Mouse (Mus musculus) MEL (cell line): ENCODE results near the gene Hdac7. TPM values are rescaled to one million over a fixed set of nuclear protein-coding genes. Genes with fewer than 3 reads are reported as not detected.

ENCODE experiments used
- DNase-seq: peaks from one replicate; pipeline ENCODE4 v3.0.0; 2011; ENCODE audit warnings: low read depth, low spot score
- H3K27ac ChIP-seq: 2 replicates; pipeline ENCODE4 v1.5.1; 2012; ENCODE audit warnings: low read depth, mild to moderate bottlenecking, control low read depth, low read length, moderate library complexity; ENCODE audit not compliant: control insufficient read depth
- H3K27me3 ChIP-seq, 2 experiments: fragments of 150-350 bp in 1 of 2; sonication (generic) in 1 of 2; 2 replicates each; pipeline ENCODE4 v1.6.1; 2012; ENCODE audit warnings: low read length in 2 of 2, mild to moderate bottlenecking in 2 of 2, improper control_type of control experiment in 1 of 2, moderate library complexity in 1 of 2; ENCODE audit not compliant: insufficient read depth in 2 of 2, control insufficient read depth in 1 of 2
- H3K36me3 ChIP-seq, 2 experiments: 2 replicates each; pipeline ENCODE4 v1.6.1; 2012 to 2014; ENCODE audit warnings: low read length in 2 of 2, improper control_type of control experiment in 1 of 2, inconsistent platforms in 1 of 2, mild to moderate bottlenecking in 1 of 2; ENCODE audit not compliant: insufficient read depth in 2 of 2, control insufficient read depth in 1 of 2
- H3K4me1 ChIP-seq, 2 experiments: fragments of 150-350 bp in 1 of 2; sonication (generic) in 1 of 2; 2 replicates each; pipeline ENCODE4 v1.6.1; 2012; ENCODE audit warnings: low read length in 2 of 2, improper control_type of control experiment in 1 of 2, mild to moderate bottlenecking in 1 of 2; ENCODE audit not compliant: insufficient read depth in 2 of 2, control insufficient read depth in 1 of 2
- H3K4me3 ChIP-seq, 2 experiments: fragments of 150-350 bp in 1 of 2; sonication (generic) in 1 of 2; 2 replicates each; pipeline ENCODE4 v1.5.1; 2012; ENCODE audit warnings: low read depth in 2 of 2, low read length in 2 of 2, mild to moderate bottlenecking in 2 of 2, moderate library complexity in 2 of 2, control low read depth in 1 of 2, improper control_type of control experiment in 1 of 2; ENCODE audit not compliant: control insufficient read depth in 1 of 2, insufficient read depth in 1 of 2
- H3K79me2 ChIP-seq: 2 replicates; pipeline ENCODE4 v1.6.1; 2012; ENCODE audit warnings: mild to moderate bottlenecking, low read length, moderate library complexity; ENCODE audit not compliant: control insufficient read depth, poor library complexity, insufficient read depth
- H3K9ac ChIP-seq: 2 replicates; pipeline ENCODE4 v1.6.1; 2012; ENCODE audit warnings: low read depth, mild to moderate bottlenecking, control low read depth, low read length, moderate library complexity; ENCODE audit not compliant: control insufficient read depth, poor library complexity, severe bottlenecking
- H3K9me3 ChIP-seq: fragments of 150-350 bp; sonication (generic); replicated peaks from 2 replicates; pipeline ENCODE4 v1.6.1; 2012; ENCODE audit warnings: mild to moderate bottlenecking, low read length, improper control_type of control experiment, moderate library complexity; ENCODE audit not compliant: insufficient read depth
- BHLHE40 ChIP-seq: IDR thresholded peaks from 2 replicates; pipeline ENCODE4 v1.6.1; 2012; ENCODE audit warnings: low read depth, mild to moderate bottlenecking, inconsistent platforms, low read length, improper control_type of control experiment, borderline replicate concordance
- CHD1 ChIP-seq: IDR thresholded peaks from 2 replicates; pipeline ENCODE4 v1.6.1; 2012; ENCODE audit warnings: low read depth, mild to moderate bottlenecking, inconsistent platforms, low read length, improper control_type of control experiment
- CHD2 ChIP-seq: IDR thresholded peaks from 2 replicates; pipeline ENCODE4 v1.6.1; 2011; ENCODE audit warnings: low read length, improper control_type of control experiment
- CTCF ChIP-seq, 3 experiments: IDR thresholded peaks in 2 of 3; conservative IDR thresholded peaks in 1 of 3; 2 replicates each; pipeline ENCODE4 v1.5.1; 2011 to 2012; ENCODE audit warnings: low read length in 3 of 3, low read depth in 2 of 3, mild to moderate bottlenecking in 2 of 3, improper control_type of control experiment in 1 of 3, inconsistent platforms in 1 of 3, mixed read lengths in 1 of 3, moderate library complexity in 1 of 3; ENCODE audit not compliant: control insufficient read depth in 1 of 3, insufficient read depth in 1 of 3, poor library complexity in 1 of 3, severe bottlenecking in 1 of 3
- E2F4 ChIP-seq: IDR thresholded peaks from 2 replicates; pipeline ENCODE4 v1.6.1; 2011; ENCODE audit warnings: low read depth, low read length, improper control_type of control experiment, borderline replicate concordance
- EP300 ChIP-seq, 2 experiments: IDR thresholded peaks; 2 replicates each; pipeline ENCODE4 v1.6.1; 2011; ENCODE audit warnings: improper control_type of control experiment in 2 of 2, low read length in 2 of 2, low read depth in 1 of 2, mild to moderate bottlenecking in 1 of 2
- GABPA ChIP-seq: IDR thresholded peaks from 2 replicates; pipeline ENCODE4 v1.6.1; 2012; ENCODE audit warnings: low read depth, mild to moderate bottlenecking, inconsistent platforms, low read length, improper control_type of control experiment, moderate library complexity
- HCFC1 ChIP-seq: IDR thresholded peaks from 2 replicates; pipeline ENCODE4 v1.6.1; 2012; ENCODE audit warnings: low read depth, mild to moderate bottlenecking, inconsistent platforms, low read length, improper control_type of control experiment, moderate library complexity
- JUND ChIP-seq: IDR thresholded peaks from 2 replicates; pipeline ENCODE4 v1.6.1; 2011; ENCODE audit warnings: low read depth, mild to moderate bottlenecking, improper control_type of control experiment, low read length
- MAFK ChIP-seq: IDR thresholded peaks from 2 replicates; pipeline ENCODE4 v1.6.1; 2011; ENCODE audit warnings: low read depth, mild to moderate bottlenecking, low read length, improper control_type of control experiment, borderline replicate concordance
- MAX ChIP-seq: IDR thresholded peaks from 2 replicates; pipeline ENCODE4 v1.6.1; 2011; ENCODE audit warnings: low read length, improper control_type of control experiment
- MAZ ChIP-seq: IDR thresholded peaks from 2 replicates; pipeline ENCODE4 v1.6.1; 2012; ENCODE audit warnings: low read depth, mild to moderate bottlenecking, inconsistent platforms, low read length, improper control_type of control experiment
- MYB ChIP-seq: IDR thresholded peaks from 2 replicates; pipeline ENCODE4 v1.6.1; 2011; ENCODE audit warnings: mild to moderate bottlenecking, low read depth, low read length, improper control_type of control experiment
- MYC ChIP-seq: IDR thresholded peaks from 2 replicates; pipeline ENCODE4 v1.6.1; 2011; ENCODE audit warnings: low read depth, mild to moderate bottlenecking, low read length, improper control_type of control experiment, moderate library complexity
- POLR2A ChIP-seq, 2 experiments: IDR thresholded peaks; 2 replicates each; pipeline ENCODE4 v1.6.1; 2011 to 2012; ENCODE audit warnings: low read length in 2 of 2, mild to moderate bottlenecking in 2 of 2, control low read depth in 1 of 2, improper control_type of control experiment in 1 of 2, low read depth in 1 of 2, moderate library complexity in 1 of 2; ENCODE audit not compliant: control insufficient read depth in 1 of 2, insufficient read depth in 1 of 2, poor library complexity in 1 of 2
- POLR2AphosphoS2 ChIP-seq: IDR thresholded peaks from 2 replicates; pipeline ENCODE4 v1.6.1; 2011; ENCODE audit warnings: low read length, improper control_type of control experiment
- RAD21 ChIP-seq: IDR thresholded peaks from 2 replicates; pipeline ENCODE4 v1.6.1; 2011; ENCODE audit warnings: mild to moderate bottlenecking, low read depth, low read length, improper control_type of control experiment
- RCOR1 ChIP-seq: IDR thresholded peaks from 2 replicates; pipeline ENCODE4 v1.6.1; 2012; ENCODE audit warnings: low read depth, mild to moderate bottlenecking, inconsistent platforms, low read length, improper control_type of control experiment
- SMC3 ChIP-seq: IDR thresholded peaks from 2 replicates; pipeline ENCODE4 v1.6.1; 2011; ENCODE audit warnings: low read depth, low read length, improper control_type of control experiment
- TAL1 ChIP-seq: IDR thresholded peaks from 2 replicates; pipeline ENCODE4 v1.6.1; 2012; ENCODE audit warnings: mild to moderate bottlenecking, inconsistent platforms, low read length, moderate library complexity, mixed read lengths
- TBP ChIP-seq: IDR thresholded peaks from 2 replicates; pipeline ENCODE4 v1.8.0; 2011; ENCODE audit warnings: low read depth, low read length, improper control_type of control experiment
- TCF12 ChIP-seq: IDR thresholded peaks from 2 replicates; pipeline ENCODE4 v1.6.1; 2014; ENCODE audit warnings: low read depth, mild to moderate bottlenecking, inconsistent platforms, low read length, improper control_type of control experiment, moderate library complexity
- USF1 ChIP-seq: IDR thresholded peaks from 2 replicates; pipeline ENCODE4 v1.6.1; 2014; ENCODE audit warnings: low read depth, mild to moderate bottlenecking, inconsistent platforms, low read length, improper control_type of control experiment, moderate library complexity
- USF2 ChIP-seq, 2 experiments: IDR thresholded peaks; 2 replicates each; pipeline ENCODE4 v1.6.1; 2011 to 2012; ENCODE audit warnings: improper control_type of control experiment in 2 of 2, low read length in 2 of 2, borderline replicate concordance in 1 of 2, inconsistent platforms in 1 of 2, low read depth in 1 of 2, mild to moderate bottlenecking in 1 of 2; ENCODE audit not compliant: insufficient read depth in 1 of 2
- ZC3H11A ChIP-seq: IDR thresholded peaks from 2 replicates; pipeline ENCODE4 v1.6.1; 2012; ENCODE audit warnings: low read depth, mild to moderate bottlenecking, inconsistent platforms, low read length, improper control_type of control experiment
- ZKSCAN1 ChIP-seq: IDR thresholded peaks from 2 replicates; pipeline ENCODE4 v1.6.1; 2012; ENCODE audit warnings: low read depth, mild to moderate bottlenecking, inconsistent platforms, low read length, improper control_type of control experiment, moderate library complexity
- ZMIZ1 ChIP-seq: IDR thresholded peaks from 2 replicates; pipeline ENCODE4 v1.6.1; 2012; ENCODE audit warnings: low read depth, mild to moderate bottlenecking, inconsistent platforms, low read length, improper control_type of control experiment, moderate library complexity
- ZNF384 ChIP-seq: IDR thresholded peaks from 2 replicates; pipeline ENCODE4 v1.6.1; 2012; ENCODE audit warnings: low read depth, mild to moderate bottlenecking, inconsistent platforms, low read length, improper control_type of control experiment
- polyA plus RNA-seq, 2 experiments: library from polyadenylated mRNA; stranded (reverse) in 1 of 2; unstranded in 1 of 2; fragments of >175 nt in 1 of 2; fragments of >200 nt in 1 of 2; gene quantifications; 2 replicates each; pipeline versions ENCODE4 v1.2.1 to v1.2.4; 2012; ENCODE audit warnings: low replicate concordance in 2 of 2, low read depth in 1 of 2; ENCODE audit not compliant: insufficient read length in 2 of 2, insufficient read depth in 1 of 2, missing spikeins in 1 of 2
- total RNA-seq: library from RNA; depleted of rRNA; stranded (reverse); fragments of 300-350 nt; gene quantifications from 2 replicates; pipeline ENCODE4 v1.2.3, GENCODE M21; 2012

Gene Hdac7
- total and polyA plus RNA-seq, 3 experiments = 100 to 389 TPM; not detected in 1

DNA sequence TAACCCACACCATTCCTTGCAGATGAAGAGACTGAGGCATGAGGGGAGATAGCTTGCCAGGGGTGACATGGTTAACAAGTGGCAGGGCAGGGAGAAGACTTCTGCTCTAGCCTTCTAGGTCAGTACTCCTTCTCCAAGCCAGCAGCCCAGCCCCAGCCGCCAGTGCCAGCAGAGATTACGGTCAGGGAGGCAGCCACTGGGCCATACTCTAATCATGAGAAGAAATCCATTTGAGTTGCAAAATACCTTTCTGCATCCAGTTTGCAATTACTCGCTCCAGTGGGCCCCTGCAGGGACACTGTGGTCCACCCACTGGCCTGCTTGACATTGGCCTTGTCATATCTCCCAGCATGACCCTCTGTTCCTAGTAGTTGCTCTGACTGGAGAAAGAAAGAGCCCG, 5.9 kb downstream of the Hdac7 start:
- no peaks in the 10 kb centered on the region for H3K27me3 ChIP-seq
- DNase-seq = no peak
- no peaks in the 10 kb centered on the region for H3K9me3 ChIP-seq
- peaks cover 25 to 68% of the 10 kb centered on the region in 2 experiments for H3K36me3 ChIP-seq
- peaks cover 39 to 73% of the 10 kb centered on the region in 2 experiments for H3K4me1 ChIP-seq
- no peak for TF ChIP-seq MAZ
- TF ChIP-seq CTCF (IDR thresholded peaks at IDR 0.05 in 2 of 3, conservative IDR thresholded peaks at IDR 0.05 in 1 of 3; ENCODE audit: control insufficient read depth in 1 of 3, insufficient read depth in 1 of 3, low read depth in 2 of 3, low read length in 3 of 3, poor library complexity in 1 of 3, severe bottlenecking in 1 of 3) = no peak
- TF ChIP-seq ZC3H11A = no peak
- TF ChIP-seq TBP = no peak
- TF ChIP-seq MYC = no peak
- no peak for TF ChIP-seq POLR2A (IDR thresholded peaks at IDR 0.05; ENCODE audit: control insufficient read depth in 1 of 2, insufficient read depth in 1 of 2, low read depth in 1 of 2, low read length in 2 of 2, poor library complexity in 1 of 2)
- TF ChIP-seq TAL1 = no peak
- TF ChIP-seq ZNF384 = no peak
- TF ChIP-seq MYB = no peak
- no peak for TF ChIP-seq JUND
- TF ChIP-seq E2F4 = no peak
- TF ChIP-seq GABPA = no peak
- no peak for TF ChIP-seq RCOR1
- no peak for TF ChIP-seq MAX
- TF ChIP-seq SMC3 = no peak
- no peak for TF ChIP-seq CHD2
- TF ChIP-seq USF1 = no peak
- no peak for TF ChIP-seq BHLHE40
- TF ChIP-seq TCF12 = no peak
- TF ChIP-seq CHD1 = no peak
- H3K4me3 ChIP-seq = no peak overlapping the region; a peak in 1 of 4 replicates
- H3K79me2 ChIP-seq = peaks cover 98% of the 10 kb centered on the region
- H3K27ac ChIP-seq = peak overlapping the region; percentile 65
- peak overlapping the region; percentile 9 for H3K9ac ChIP-seq

DNA sequence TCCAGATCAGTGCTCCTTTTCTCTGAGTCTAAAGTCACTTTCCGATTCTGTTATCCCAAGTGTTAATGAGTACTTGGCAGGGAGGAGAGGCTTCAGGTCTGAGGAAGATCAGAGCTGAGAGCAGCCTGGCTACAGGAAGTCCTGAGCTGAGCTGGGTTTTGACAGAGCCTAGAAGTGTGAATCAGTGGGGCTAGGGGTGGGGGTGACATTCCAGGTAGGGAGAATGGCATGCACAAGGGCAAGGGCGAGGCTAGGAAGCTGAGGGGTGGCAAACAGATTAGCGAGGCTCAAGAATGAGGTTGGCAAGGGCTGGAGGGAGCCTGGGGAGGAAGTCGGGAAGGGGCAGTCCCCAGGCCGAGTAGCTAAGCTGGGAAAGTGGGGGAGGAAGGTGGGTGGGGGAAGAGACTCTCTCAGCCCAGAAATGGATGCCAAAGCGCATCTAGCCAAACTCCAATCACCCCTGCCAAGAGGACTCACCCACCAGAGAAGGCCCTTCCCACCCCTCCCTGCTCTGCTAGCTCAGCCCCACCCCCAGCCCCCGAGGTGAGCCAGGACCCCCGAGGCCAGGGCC, 6.7 kb downstream of the Hdac7 start:
- H3K9me3 ChIP-seq = no peaks in the 10 kb centered on the region
- no peak overlapping the region for H3K4me3 ChIP-seq
- no peak for TF ChIP-seq TBP
- no peak for TF ChIP-seq HCFC1
- no peak for TF ChIP-seq MAFK
- no peak for TF ChIP-seq USF2 (IDR thresholded peaks at IDR 0.05; ENCODE audit: borderline replicate concordance in 1 of 2, insufficient read depth in 1 of 2, low read depth in 1 of 2, low read length in 2 of 2)
- TF ChIP-seq ZKSCAN1 = no peak
- no peak for TF ChIP-seq MAZ
- TF ChIP-seq RCOR1 = no peak
- no peak for TF ChIP-seq CTCF (IDR thresholded peaks at IDR 0.05 in 2 of 3, conservative IDR thresholded peaks at IDR 0.05 in 1 of 3; ENCODE audit: control insufficient read depth in 1 of 3, insufficient read depth in 1 of 3, low read depth in 2 of 3, low read length in 3 of 3, poor library complexity in 1 of 3, severe bottlenecking in 1 of 3)
- no peak for TF ChIP-seq POLR2AphosphoS2
- TF ChIP-seq SMC3 = no peak
- TF ChIP-seq CHD2 = no peak
- TF ChIP-seq ZNF384 = no peak
- no peak for TF ChIP-seq MYC
- no peak for TF ChIP-seq USF1
- no peak for TF ChIP-seq EP300 (IDR thresholded peaks at IDR 0.05; ENCODE audit: low read depth in 1 of 2, low read length in 2 of 2)
- no peak for TF ChIP-seq RAD21
- TF ChIP-seq ZMIZ1 = no peak
- TF ChIP-seq E2F4 = no peak
- H3K4me1 ChIP-seq = peaks cover 44 to 80% of the 10 kb centered on the region in 2 experiments
- H3K79me2 ChIP-seq = peaks cover 98% of the 10 kb centered on the region
- H3K27me3 ChIP-seq = no peaks in the 10 kb centered on the region
- DNase-seq = no peak
- H3K9ac ChIP-seq = peak overlapping the region; percentile 5; the same call in 1 of the 2 replicates
- peak overlapping the region; percentile 28 for H3K27ac ChIP-seq
- H3K36me3 ChIP-seq = peaks cover 26 to 71% of the 10 kb centered on the region in 2 experiments
